Mouse (Mus musculus) intestine, postnatal 0 days (tissue): Measurements from ENCODE around the gene Zfp628. TPM values are rescaled to one million over a fixed set of nuclear protein-coding genes. Genes with fewer than 3 reads are reported as not detected.
"Not testable (repeated sequence)": the region's sequence is repeated elsewhere in the genome, so short reads cannot be mapped to it uniquely, and the experiment has no call there.

Experiments
- ATAC-seq: fragments of 200-750 bp; cut with Nextera tagmentation; 2 replicates; pipeline ENCODE4 v1.8.0; 2017; ENCODE audit warnings: mild to moderate bottlenecking, moderate TSS enrichment, moderate library complexity
- H3K27ac ChIP-seq: fragments of 300-500 bp; sonication (generic); 2 replicates; pipeline ENCODE4 v1.5.1; 2014; ENCODE audit warnings: mild to moderate bottlenecking, low read depth, low read length, moderate library complexity
- H3K27me3 ChIP-seq: fragments of 300-500 bp; sonication (generic); replicated peaks from 2 replicates; pipeline ENCODE4 v1.6.1; 2014; ENCODE audit warnings: low read length, mixed read lengths; ENCODE audit not compliant: control insufficient read depth, insufficient read depth
- H3K36me3 ChIP-seq: fragments of 300-500 bp; sonication (generic); 2 replicates; pipeline ENCODE4 v1.6.1; 2014; ENCODE audit warnings: mild to moderate bottlenecking, moderate library complexity; ENCODE audit not compliant: control insufficient read depth, insufficient read depth
- H3K4me1 ChIP-seq: fragments of 300-500 bp; sonication (generic); replicated peaks from 2 replicates; pipeline ENCODE4 v1.6.1; 2014; ENCODE audit warnings: antibody characterized with exemption, low read length, mixed read lengths; ENCODE audit not compliant: control insufficient read depth, insufficient read depth
- H3K4me2 ChIP-seq: fragments of 300-500 bp; sonication (generic); replicated peaks from 2 replicates; pipeline ENCODE4 v1.6.1; 2014; ENCODE audit warnings: low read depth, mild to moderate bottlenecking, moderate library complexity
- H3K4me3 ChIP-seq: fragments of 300-500 bp; sonication (generic); 2 replicates; pipeline ENCODE4 v1.5.1; 2014; ENCODE audit warnings: low read depth, low read length
- H3K9ac ChIP-seq: fragments of 300-500 bp; sonication (generic); 2 replicates; pipeline ENCODE4 v1.6.1; 2014; ENCODE audit warnings: mild to moderate bottlenecking, low read depth, low read length
- H3K9me3 ChIP-seq: fragments of 300-500 bp; sonication (generic); 2 replicates; pipeline ENCODE4 v1.6.1; 2016; ENCODE audit warnings: mixed run types; ENCODE audit not compliant: control insufficient read depth
- CTCF ChIP-seq: sonication (generic); IDR thresholded peaks from 2 replicates; pipeline ENCODE4 v1.5.1; 2016; ENCODE audit warnings: low read depth, mild to moderate bottlenecking, control low read depth, antibody characterized with exemption, moderate library complexity
- WGBS: fragments of 180-500 bp; shearing (Covaris S2); extraction: QIAGEN DNeasy Blood & Tissue Kit; methylation state at CpG from one replicate; pipeline ENCODE4 v1.1.7; 2014; 5-methylcytosine and 5-hydroxymethylcytosine counted together
- polyA plus RNA-seq: library from polyadenylated mRNA; unstranded; fragments of >200 nt; fragmentation: Nextera tagmentation; extraction: Ambion mirVana; gene quantifications from 2 replicates; pipeline ENCODE4 v1.2.1, GENCODE M21; 2015

Zfp628 gene
- polyA plus RNA-seq, 1 experiment from 2014 or later = 2.9 TPM

GRCm38 (mm10) chr7:4878186-4878585, 36.8 kb upstream of the Zfp628 start:
- H3K27me3 ChIP-seq = no peaks in the 10 kb centered on the region
- H3K9me3 ChIP-seq = no peaks in the 10 kb centered on the region
- TF ChIP-seq CTCF = peak; percentile 63
- H3K4me2 ChIP-seq = peak overlapping the region; percentile 79
- H3K9ac ChIP-seq = no peak overlapping the region
- no peak overlapping the region for H3K27ac ChIP-seq
- no peak overlapping the region for H3K4me3 ChIP-seq
- ATAC-seq = no peak
- no peaks in the 10 kb centered on the region; the same call in 1 of the 2 replicates for H3K36me3 ChIP-seq
- H3K4me1 ChIP-seq = no peaks in the 10 kb centered on the region

DNA sequence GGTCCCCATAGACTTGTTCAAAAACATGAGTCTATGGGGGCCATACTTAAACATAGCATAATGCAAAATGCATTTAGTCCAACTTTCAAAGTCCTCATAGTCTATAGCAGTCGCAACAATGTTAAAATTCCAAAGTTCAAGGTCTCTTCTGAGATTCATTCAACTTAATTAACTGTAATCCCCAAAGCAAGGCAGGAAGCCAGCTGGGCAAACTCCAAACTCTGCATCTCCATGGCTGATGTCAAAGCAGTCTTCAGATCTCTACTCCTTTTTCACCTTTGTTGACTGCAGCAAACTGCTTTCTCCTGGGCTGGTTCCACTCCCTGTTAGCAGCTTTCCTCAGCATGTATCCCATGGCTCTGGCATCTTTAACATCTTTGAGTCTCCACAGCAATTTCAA, 36.0 kb upstream of the Zfp628 start:
- WGBS = 60% methylated on average over 1 of the region's 1 CpGs
- H3K27ac ChIP-seq, H3K27me3 ChIP-seq, H3K36me3 ChIP-seq, H3K9ac ChIP-seq, H3K4me1 ChIP-seq, H3K4me3 ChIP-seq, ATAC-seq, H3K9me3 ChIP-seq, H3K4me2 ChIP-seq: not testable (repeated sequence)

DNA sequence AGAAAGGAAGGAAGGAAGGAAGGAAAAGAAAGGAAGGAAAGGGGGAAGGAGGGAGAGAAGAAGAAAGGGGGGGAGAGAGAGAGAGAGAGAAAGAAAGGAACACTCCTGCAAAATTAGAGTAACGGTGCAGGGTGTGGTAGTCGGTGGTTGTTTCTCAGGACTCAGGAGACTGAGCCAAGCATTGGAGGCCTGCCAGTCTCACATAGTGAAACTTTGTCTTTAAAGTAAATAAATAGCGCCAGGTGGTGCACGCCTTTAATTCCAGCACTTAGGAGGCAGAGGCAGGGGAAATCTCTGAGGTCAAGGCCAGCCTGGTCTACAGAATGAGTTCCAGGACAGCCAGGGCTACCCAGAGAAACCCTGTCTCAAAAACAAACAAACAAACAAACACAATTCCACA, 28.3 kb upstream of the Zfp628 start:
- H3K4me2 ChIP-seq = no peak overlapping the region
- no peak for TF ChIP-seq CTCF
- no peak overlapping the region for H3K9ac ChIP-seq
- H3K27ac ChIP-seq = no peak overlapping the region
- no peaks in the 10 kb centered on the region for H3K9me3 ChIP-seq
- H3K4me3 ChIP-seq = no peak overlapping the region
- ATAC-seq = no peak
- H3K4me1 ChIP-seq = no peaks in the 10 kb centered on the region
- H3K36me3 ChIP-seq = no peaks in the 10 kb centered on the region; the same call in 1 of the 2 replicates
- no peaks in the 10 kb centered on the region for H3K27me3 ChIP-seq
- WGBS = 46% methylated on average over 4 of the region's 4 CpGs

GRCm38 (mm10) chr7:4895186-4895585, 19.8 kb upstream of the Zfp628 start:
- H3K36me3 ChIP-seq = no peaks in the 10 kb centered on the region
- H3K4me2 ChIP-seq = no peak overlapping the region
- H3K27me3 ChIP-seq = no peaks in the 10 kb centered on the region
- no peak overlapping the region for H3K9ac ChIP-seq
- ATAC-seq = no peak
- H3K4me3 ChIP-seq = no peak overlapping the region
- 43% methylated on average over 11 of the region's 11 CpGs for WGBS
- H3K9me3 ChIP-seq = no peaks in the 10 kb centered on the region
- H3K4me1 ChIP-seq = no peaks in the 10 kb centered on the region
- no peak overlapping the region for H3K27ac ChIP-seq
- no peak for TF ChIP-seq CTCF

DNA sequence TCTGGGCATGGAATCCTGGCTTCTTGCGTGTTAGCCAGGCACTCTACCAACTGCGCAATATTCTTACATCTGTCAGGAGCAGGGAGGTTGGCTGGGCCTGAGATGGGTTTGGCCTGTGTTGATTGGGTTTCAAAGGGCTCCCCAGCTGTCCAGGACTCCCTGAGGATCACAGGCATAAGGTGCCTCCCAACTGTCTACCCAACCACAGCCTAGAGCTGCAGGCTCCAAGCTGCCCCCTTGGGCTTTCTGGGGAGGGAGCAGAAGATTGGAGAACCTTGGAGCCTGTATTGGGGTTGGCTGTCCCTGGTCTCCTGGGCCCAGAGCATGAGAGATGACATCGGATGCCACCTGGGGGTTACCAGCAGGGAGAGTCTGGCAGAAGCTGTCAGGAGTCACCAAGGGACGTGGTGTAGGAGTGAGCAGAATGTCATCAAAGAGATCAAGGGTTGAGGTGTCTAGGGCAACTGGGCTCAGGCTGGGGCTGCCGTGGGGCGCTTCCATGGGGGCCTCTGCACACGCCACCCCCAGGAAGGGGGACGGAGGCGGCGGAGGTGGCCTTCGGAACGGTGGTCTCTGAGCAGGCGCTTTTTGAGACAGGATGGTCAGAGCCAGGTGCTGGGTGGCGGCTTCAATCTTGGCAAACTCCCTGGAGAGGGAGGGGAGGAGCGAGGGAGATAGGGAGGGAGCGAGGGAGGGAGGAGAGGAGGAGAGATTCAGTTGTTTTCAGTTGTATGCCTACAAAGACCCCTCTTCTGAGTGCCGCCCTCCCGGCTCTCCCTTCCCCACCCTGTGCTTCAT, 16.0 kb upstream of the Zfp628 start:
- Histone ChIP-seq H3K4me3 (peak overlapping the region; percentile 13), H3K9me3 (no peaks in the 10 kb centered on the region), H3K27ac (no peak overlapping the region), H3K4me1 (no peaks in the 10 kb centered on the region), H3K27me3 (no peaks in the 10 kb centered on the region), H3K4me2 (peak overlapping the region; percentile 65), H3K9ac (no peak overlapping the region), H3K36me3 (no peaks in the 10 kb centered on the region)
- 25% methylated on average over 17 of the region's 18 CpGs for WGBS
- TF ChIP-seq CTCF = no peak
- peak; percentile 19 for ATAC-seq

DNA sequence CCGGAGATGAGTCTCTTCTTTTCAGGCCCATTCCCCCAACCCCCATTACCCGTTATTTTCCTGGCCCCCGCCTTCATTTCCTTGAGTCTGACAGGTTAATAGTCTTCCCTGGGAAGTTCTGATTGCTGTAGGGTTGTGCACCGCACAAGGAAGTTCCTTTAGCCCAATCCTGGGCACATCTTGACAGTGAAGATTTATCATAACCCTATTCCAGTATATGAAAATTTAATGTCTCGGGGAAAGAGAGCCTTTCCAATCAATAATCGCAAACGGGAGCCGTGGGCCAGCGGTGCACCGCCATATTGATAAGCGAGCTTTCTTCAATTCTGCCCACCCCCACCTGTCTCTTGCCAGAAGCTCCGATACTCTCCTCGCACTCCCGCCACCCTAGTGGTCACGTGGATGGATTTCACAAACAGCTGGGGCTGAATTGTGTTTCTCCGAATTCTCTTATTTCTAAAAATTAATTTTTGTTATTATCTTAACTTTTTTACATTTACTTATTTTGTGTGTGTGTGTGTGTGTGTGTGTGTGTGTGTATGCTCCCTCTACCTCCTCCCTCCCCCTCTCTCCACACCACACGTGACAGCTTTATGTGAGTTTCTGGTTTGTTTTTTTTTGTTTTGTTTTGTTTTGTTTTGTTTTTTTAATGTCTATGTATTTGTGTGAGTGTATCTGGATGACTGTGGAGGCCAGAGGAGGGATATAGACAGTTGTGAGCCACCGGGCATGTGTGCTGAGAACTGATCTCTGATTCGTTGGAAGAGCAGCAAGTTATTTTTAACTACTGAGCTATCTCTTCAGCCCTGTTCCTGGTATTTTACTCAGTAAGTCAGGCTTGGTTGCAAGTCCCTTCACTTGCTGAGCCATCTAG, 15.1 kb upstream of the Zfp628 start:
- Histone ChIP-seq H3K27me3 (no peaks in the 10 kb centered on the region), H3K4me1 (no peaks in the 10 kb centered on the region), H3K9ac (no peak overlapping the region), H3K4me3 (peak overlapping the region; percentile 13), H3K4me2 (peak overlapping the region; percentile 65), H3K36me3 (no peaks in the 10 kb centered on the region), H3K27ac (no peak overlapping the region), H3K9me3 (no peaks in the 10 kb centered on the region)
- no peak for ATAC-seq
- TF ChIP-seq CTCF = no peak
- 8% methylated on average over 19 of the region's 19 CpGs for WGBS
